Comparison of ENCODE assay signal across 31 mouse cellular contexts in genomic region chr6:139295701-139296100, GRCm38 (mm10).
DNase-seq lines count a peak whose midpoint lies in the region; ATAC-seq lines count a peak whose summit lies in the region.
"Had no signal": no experiment of that assay in that cellular context is flagged by ENCODE, and none has a peak within 500 bp of the region (broad histone marks: within the 10 kb centered on the region; RNA-seq: fewer than 3 reads in every experiment).

No protein-coding gene starts in this region.

- 0 out of 2 replicates have a peak, but pooled peaks have one; percentile 49 for ATAC-seq in forebrain, embryonic 16.5 days
- ATAC-seq in forebrain, embryonic 14.5 days, result no peak
- ATAC-seq: hindbrain, postnatal 0 days; intestine, embryonic 15.5 days; midbrain, embryonic 15.5 days had no signal

- no peaks in the 10 kb centered on the region for H3K4me1 ChIP-seq in forebrain, embryonic 16.5 days (replicated peaks; ENCODE audit: control insufficient read depth, insufficient read depth, low read length)
- no peaks in the 10 kb centered on the region for H3K4me1 ChIP-seq in forebrain, embryonic 14.5 days (ENCODE audit: control insufficient read depth, insufficient read depth, low read length)
- H3K4me1 ChIP-seq: embryonic facial prominence, embryonic 13.5 days; forebrain, embryonic 10.5 days; hindbrain, embryonic 12.5 days; intestine, embryonic 15.5 days; liver, embryonic 13.5 days; midbrain, embryonic 10.5 days; midbrain, embryonic 15.5 days; neural tube, embryonic 15.5 days; stomach, embryonic 15.5 days had no signal

- no peak overlapping the region for H3K4me3 ChIP-seq in forebrain, embryonic 16.5 days (replicated peaks; ENCODE audit: low read length)
- H3K4me3 ChIP-seq in forebrain, embryonic 14.5 days (ENCODE audit: low read depth, low read length), result no peak overlapping the region
- H3K4me3 ChIP-seq: embryonic facial prominence, embryonic 13.5 days; forebrain, embryonic 10.5 days; hindbrain, embryonic 12.5 days; intestine, embryonic 15.5 days; liver, embryonic 13.5 days; midbrain, embryonic 10.5 days; midbrain, embryonic 15.5 days; neural tube, embryonic 15.5 days; stomach, embryonic 15.5 days had no signal

- H3K9me3 ChIP-seq in forebrain, embryonic 16.5 days (ENCODE audit: control insufficient read depth, low read length), result no peaks in the 10 kb centered on the region
- H3K9me3 ChIP-seq in forebrain, embryonic 14.5 days (replicated peaks; ENCODE audit: control insufficient read depth, low read length), result no peaks in the 10 kb centered on the region
- H3K9me3 ChIP-seq: embryonic facial prominence, embryonic 13.5 days; forebrain, embryonic 10.5 days; hindbrain, embryonic 12.5 days; intestine, embryonic 15.5 days; liver, embryonic 13.5 days; midbrain, embryonic 10.5 days; midbrain, embryonic 15.5 days; neural tube, embryonic 15.5 days; stomach, embryonic 15.5 days had no signal

- no peak overlapping the region for H3K4me2 ChIP-seq in forebrain, embryonic 16.5 days (ENCODE audit: low read length)
- H3K4me2 ChIP-seq in forebrain, embryonic 14.5 days (ENCODE audit: low read length), result no peak overlapping the region
- H3K4me2 ChIP-seq: embryonic facial prominence, embryonic 13.5 days; heart, embryonic 11.5 days; hindbrain, embryonic 12.5 days; intestine, embryonic 15.5 days; liver, embryonic 13.5 days; midbrain, embryonic 15.5 days; neural tube, embryonic 15.5 days; stomach, embryonic 15.5 days had no signal

- no peak for DNase-seq in forebrain, embryonic 14.5 days (ENCODE audit: low spot score)
- DNase-seq in layer of hippocampus, adult 9-11 months, result peak; percentile 4
- no peak for DNase-seq in layer of hippocampus, adult 8-10 months (ENCODE audit: low spot score in 2 of 2)
- DNase-seq in brain, adult 2 months (ENCODE audit: low read depth, low spot score), result peak; percentile 88
- DNase-seq in left cerebral cortex, adult 9 months (ENCODE audit: low spot score in 2 of 2), result peak; percentile 36 to 61
- DNase-seq in urinary bladder, adult 2 months (ENCODE audit: low spot score), result no peak
- no peak for DNase-seq in adrenal gland, adult 8-10 months
- DNase-seq: adrenal gland, postnatal 14 days; cerebellum, adult 18-20 months; cerebellum, postnatal 10 days; gastrocnemius, postnatal 14 days; heart, adult 18-20 months; heart, postnatal 36 days; kidney, adult 2 months; kidney, postnatal 36 days; liver, embryonic 13.5 days; lung, adult 18-20 months; lung, postnatal 14 days; thymus, postnatal 14 days had no signal

- WGBS in forebrain, embryonic 16.5 days, result 56% methylated on average over 2 of the region's 2 CpGs
- WGBS in forebrain, embryonic 14.5 days, result 50% methylated on average over 2 of the region's 2 CpGs

- no peak overlapping the region for H3K27ac ChIP-seq in forebrain, embryonic 16.5 days (ENCODE audit: low read length)
- H3K27ac ChIP-seq in forebrain, embryonic 14.5 days (ENCODE audit: low read depth, low read length), result no peak overlapping the region
- H3K27ac ChIP-seq: embryonic facial prominence, embryonic 13.5 days; forebrain, embryonic 10.5 days; hindbrain, embryonic 12.5 days; hindbrain, postnatal 0 days; intestine, embryonic 15.5 days; liver, embryonic 13.5 days; midbrain, embryonic 10.5 days; midbrain, embryonic 15.5 days; neural tube, embryonic 15.5 days; stomach, embryonic 15.5 days had no signal

- no peaks in the 10 kb centered on the region for H3K27me3 ChIP-seq in forebrain, embryonic 16.5 days (replicated peaks; ENCODE audit: control insufficient read depth, insufficient read depth, low read length)
- no peaks in the 10 kb centered on the region for H3K27me3 ChIP-seq in forebrain, embryonic 14.5 days (replicated peaks; ENCODE audit: control insufficient read depth, insufficient read depth, low read length)
- H3K27me3 ChIP-seq: embryonic facial prominence, embryonic 13.5 days; hindbrain, embryonic 12.5 days; intestine, embryonic 15.5 days; liver, embryonic 13.5 days; midbrain, embryonic 15.5 days; neural tube, embryonic 15.5 days; stomach, embryonic 15.5 days had no signal

- no peak overlapping the region for H3K9ac ChIP-seq in forebrain, embryonic 16.5 days (replicated peaks; ENCODE audit: low read depth, low read length)
- no peak overlapping the region for H3K9ac ChIP-seq in forebrain, embryonic 14.5 days (ENCODE audit: low read length)
- H3K9ac ChIP-seq: embryonic facial prominence, embryonic 13.5 days; hindbrain, embryonic 12.5 days; intestine, embryonic 15.5 days; liver, embryonic 13.5 days; midbrain, embryonic 15.5 days; neural tube, embryonic 15.5 days; stomach, embryonic 15.5 days had no signal

- H3K36me3 ChIP-seq in forebrain, embryonic 16.5 days (ENCODE audit: control insufficient read depth, insufficient read depth), result no peaks in the 10 kb centered on the region
- no peaks in the 10 kb centered on the region for H3K36me3 ChIP-seq in forebrain, embryonic 14.5 days (ENCODE audit: control insufficient read depth, insufficient read depth, low read length)
- H3K36me3 ChIP-seq: embryonic facial prominence, embryonic 13.5 days; forebrain, embryonic 10.5 days; G1E; hindbrain, embryonic 12.5 days; intestine, embryonic 15.5 days; liver, embryonic 13.5 days; midbrain, embryonic 10.5 days; midbrain, embryonic 15.5 days; neural tube, embryonic 15.5 days; stomach, embryonic 15.5 days had no signal

Comparison
In these comparisons a context has a peak if more than half of its experiments do, and no peak if none do; other contexts are left out.
1. DNase-seq: peak in layer of hippocampus, adult 9-11 months (single experiment), brain, adult 2 months (single experiment) and left cerebral cortex, adult 9 months (2 of 2); none in forebrain, embryonic 14.5 days (single experiment), layer of hippocampus, adult 8-10 months (0 of 2), urinary bladder, adult 2 months (single experiment) and adrenal gland, adult 8-10 months (single experiment).